Mouse (Mus musculus) stomach, postnatal 0 days (tissue): Measurements from ENCODE around the gene Lrrc32.

Source experiments
- CTCF ChIP-seq: IDR thresholded peaks from 2 replicates; pipeline ENCODE4 v1.5.1; 2016; ENCODE audit warnings: antibody characterized with exemption, low read depth, mild to moderate bottlenecking, moderate library complexity
- EP300 ChIP-seq: optimal IDR thresholded peaks from 2 replicates; pipeline ENCODE3; 2016; ENCODE audit warnings: antibody characterized with exemption

GRCm38 (mm10) chr7:98483268-98483607 is 5.8 kb upstream of the Lrrc32 start:
- no peak for TF ChIP-seq CTCF
- no peak for TF ChIP-seq EP300
